Mouse (Mus musculus) neural tube, embryonic 14.5 days (tissue): ENCODE results near the gene Gpkow. TPM values are rescaled to one million over a fixed set of nuclear protein-coding genes. Genes with fewer than 3 reads are reported as not detected.
"Not testable (repeated sequence)": the region's sequence is repeated elsewhere in the genome, so short reads cannot be mapped to it uniquely, and the experiment has no call there.

Experiments
- ATAC-seq: fragments of 200-750 bp; cut with Nextera tagmentation; 2 replicates; pipeline ENCODE4 v1.8.0; 2017; ENCODE audit warnings: low read depth, mild to moderate bottlenecking, moderate TSS enrichment, moderate library complexity
- H3K27ac ChIP-seq: fragments of 300-500 bp; sonication (generic); 2 replicates; pipeline ENCODE4 v1.5.1; 2014; ENCODE audit warnings: low read depth, mild to moderate bottlenecking, control low read depth, low read length, moderate library complexity, mixed read lengths
- H3K27me3 ChIP-seq: fragments of 300-500 bp; sonication (generic); 2 replicates; pipeline ENCODE4 v1.6.1; 2014; ENCODE audit warnings: low read length; ENCODE audit not compliant: control insufficient read depth, insufficient read depth
- H3K36me3 ChIP-seq: fragments of 300-500 bp; sonication (generic); 2 replicates; pipeline ENCODE4 v1.6.1; 2014; ENCODE audit warnings: low read length, mixed read lengths; ENCODE audit not compliant: control insufficient read depth, insufficient read depth
- H3K4me1 ChIP-seq: fragments of 300-500 bp; sonication (generic); 2 replicates; pipeline ENCODE4 v1.6.1; 2014; ENCODE audit warnings: low read length; ENCODE audit not compliant: control insufficient read depth, insufficient read depth
- H3K4me2 ChIP-seq: fragments of 300-500 bp; sonication (generic); 2 replicates; pipeline ENCODE4 v1.6.1; 2014; ENCODE audit warnings: mild to moderate bottlenecking, low read depth, low read length, control low read depth
- H3K4me3 ChIP-seq: fragments of 300-500 bp; sonication (generic); 2 replicates; pipeline ENCODE4 v1.5.1; 2014; ENCODE audit warnings: low read depth, low read length, control low read depth, mixed read lengths
- H3K9ac ChIP-seq: fragments of 300-500 bp; sonication (generic); replicated peaks from 2 replicates; pipeline ENCODE4 v1.6.1; 2014; ENCODE audit warnings: low read depth, mild to moderate bottlenecking, control low read depth, low read length, mixed read lengths
- H3K9me3 ChIP-seq: fragments of 300-500 bp; sonication (generic); 2 replicates; pipeline ENCODE4 v1.6.1; 2016; ENCODE audit warnings: low read length; ENCODE audit not compliant: control insufficient read depth
- WGBS: fragments of 180-500 bp; shearing (Covaris S2); extraction: QIAGEN DNeasy Blood & Tissue Kit; methylation state at CpG from one replicate; pipeline ENCODE4 v1.1.7; 2014; 5-methylcytosine and 5-hydroxymethylcytosine counted together
- polyA plus RNA-seq: library from polyadenylated mRNA; unstranded; fragments of >200 nt; fragmentation: Nextera tagmentation; extraction: Ambion mirVana; gene quantifications from 2 replicates; pipeline ENCODE4 v1.2.1, GENCODE M21; 2014

The Gpkow gene
- polyA plus RNA-seq, 1 experiment from 2014 or later, result 50.0 TPM

DNA sequence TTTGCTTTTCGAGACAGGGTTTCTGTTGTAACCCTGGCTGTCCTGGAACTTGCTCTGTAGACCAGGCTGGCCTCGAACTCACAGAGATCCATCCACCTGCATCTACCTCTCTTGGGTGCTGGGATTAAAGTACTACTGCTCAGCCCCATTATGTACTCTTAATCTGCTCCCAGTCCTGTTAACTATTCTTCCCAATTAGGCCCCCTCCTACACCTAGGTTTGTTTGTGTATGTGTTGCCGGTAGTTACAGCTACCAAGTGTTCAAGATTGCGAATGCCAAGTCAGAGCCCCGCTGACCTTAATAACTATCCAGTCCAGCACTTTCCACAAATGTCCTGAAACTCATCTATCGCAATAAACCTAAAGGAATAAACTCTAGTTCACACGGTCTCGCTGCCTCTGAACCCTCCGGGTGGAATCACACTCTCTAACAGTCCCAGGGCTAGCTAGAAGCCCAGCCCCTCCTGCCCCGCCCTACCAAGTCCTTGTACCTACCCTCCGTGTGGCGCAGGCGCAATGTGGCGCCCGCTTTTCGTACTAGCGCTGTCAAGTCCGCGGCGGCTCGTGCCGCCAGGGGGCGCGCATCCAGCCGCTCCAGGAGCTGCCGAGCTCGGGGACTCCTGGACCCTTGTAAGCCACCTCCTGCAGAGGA is 17.4 kb upstream of the Gpkow start:
- Histone ChIP-seq H3K27ac (no peak overlapping the region), H3K9me3 (no peaks in the 10 kb centered on the region), H3K4me2 (peak overlapping the region; percentile 32), H3K36me3 (no peaks in the 10 kb centered on the region), H3K4me1 (no peaks in the 10 kb centered on the region), H3K27me3 (no peaks in the 10 kb centered on the region), H3K9ac (no peak overlapping the region), H3K4me3 (peak overlapping the region; percentile 7; the same call in 1 of the 2 replicates)
- 17% methylated on average over 27 of the region's 27 CpGs for WGBS
- ATAC-seq, result peak; percentile 94

DNA sequence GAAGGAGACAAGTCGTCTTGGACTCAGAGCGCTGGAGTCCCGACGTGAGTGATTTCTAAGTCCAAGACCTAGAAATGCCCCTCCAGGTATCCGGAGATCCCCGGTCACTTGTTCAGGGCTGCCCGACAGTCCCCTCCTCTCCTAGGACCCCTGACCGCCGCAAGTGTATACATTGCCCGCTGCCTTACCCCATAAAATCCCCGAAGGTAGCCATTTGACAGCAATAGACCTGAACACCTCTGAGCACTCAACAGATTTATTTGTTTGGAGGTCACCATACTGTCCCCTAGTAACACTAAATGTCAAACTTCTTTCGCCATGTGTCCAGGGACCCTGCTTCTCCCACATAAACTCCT is 16.9 kb upstream of the Gpkow start:
- no peaks in the 10 kb centered on the region for H3K9me3 ChIP-seq
- H3K27ac ChIP-seq, result no peak overlapping the region
- no peaks in the 10 kb centered on the region for H3K27me3 ChIP-seq
- peak; percentile 35; the same call in 1 of the 2 replicates for ATAC-seq
- H3K36me3 ChIP-seq, result no peaks in the 10 kb centered on the region
- peak overlapping the region; percentile 32 for H3K4me2 ChIP-seq
- H3K9ac ChIP-seq, result no peak overlapping the region
- whole genome bisulfite sequencing, result 17% methylated on average over 12 of the region's 12 CpGs
- H3K4me1 ChIP-seq, result no peaks in the 10 kb centered on the region
- no peak overlapping the region for H3K4me3 ChIP-seq

DNA sequence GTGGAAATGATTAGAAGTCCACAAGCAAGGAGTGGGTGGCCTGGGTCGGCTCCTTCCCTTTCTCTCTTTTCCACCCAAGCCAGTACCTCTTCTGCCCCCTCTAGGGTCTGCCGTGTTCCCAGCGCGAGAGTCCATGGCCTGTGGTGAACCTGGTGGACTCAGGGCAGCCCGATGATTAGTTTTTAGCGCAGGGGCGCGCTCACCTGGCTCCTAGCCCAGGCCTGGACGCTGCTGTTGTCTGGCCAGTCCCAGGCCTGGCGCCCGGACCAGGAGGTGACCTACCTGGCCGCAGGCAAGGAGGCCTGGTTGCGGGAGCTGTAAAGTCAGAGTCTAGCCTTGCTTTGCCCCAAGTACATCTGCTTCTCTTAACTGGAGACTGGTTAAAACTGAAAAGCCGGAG is 16.1 kb upstream of the Gpkow start, which contains the start of gene Magix:
Magix (minus strand) TSS at position 388 of the 400 bp plus-strand sequence.
- no peak within 1 kb of the TSS for H3K4me3 ChIP-seq
- WGBS, result 76% methylated on average over 13 of the region's 14 CpGs
- H3K27ac ChIP-seq, result no peak within 1 kb of the TSS
- H3K9ac ChIP-seq, result no peak within 1 kb of the TSS
- ATAC-seq, result no peak
- peak within 1 kb of the TSS; percentile 32 for H3K4me2 ChIP-seq
- H3K9me3 ChIP-seq, result no peaks in the 10 kb centered on the region
- no peaks in the 10 kb centered on the region for H3K4me1 ChIP-seq
- no peaks in the 10 kb centered on the region for H3K36me3 ChIP-seq
- H3K27me3 ChIP-seq, result no peaks in the 10 kb centered on the region

DNA sequence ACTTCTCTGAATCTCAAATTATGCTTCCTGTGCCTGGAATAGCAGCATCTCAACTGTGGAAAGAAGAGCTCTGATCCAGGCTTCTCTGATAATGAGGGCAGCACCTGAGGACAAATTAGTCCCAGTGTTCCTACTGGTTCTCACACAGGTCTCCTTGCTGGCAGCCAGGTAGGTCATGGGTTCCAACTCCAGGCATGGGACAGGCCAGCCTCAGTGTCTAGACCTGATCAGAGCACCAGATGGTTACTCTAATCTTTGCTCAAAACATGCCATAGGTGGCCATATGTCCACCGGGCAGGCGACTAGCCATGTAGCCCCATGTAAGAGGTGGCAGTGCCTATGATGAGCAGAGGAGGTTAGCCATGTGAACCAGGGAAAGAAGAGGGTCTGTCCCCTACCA is 8.6 kb upstream of the Gpkow start:
- Histone ChIP-seq H3K4me3 (no peak overlapping the region), H3K9ac (no peak overlapping the region), H3K36me3 (no peaks in the 10 kb centered on the region), H3K4me2 (no peak overlapping the region), H3K27ac (no peak overlapping the region), H3K4me1 (no peaks in the 10 kb centered on the region), H3K9me3 (no peaks in the 10 kb centered on the region), H3K27me3 (no peaks in the 10 kb centered on the region)
- WGBS, result 100% methylated on average over 2 of the region's 2 CpGs
- no peak for ATAC-seq

DNA sequence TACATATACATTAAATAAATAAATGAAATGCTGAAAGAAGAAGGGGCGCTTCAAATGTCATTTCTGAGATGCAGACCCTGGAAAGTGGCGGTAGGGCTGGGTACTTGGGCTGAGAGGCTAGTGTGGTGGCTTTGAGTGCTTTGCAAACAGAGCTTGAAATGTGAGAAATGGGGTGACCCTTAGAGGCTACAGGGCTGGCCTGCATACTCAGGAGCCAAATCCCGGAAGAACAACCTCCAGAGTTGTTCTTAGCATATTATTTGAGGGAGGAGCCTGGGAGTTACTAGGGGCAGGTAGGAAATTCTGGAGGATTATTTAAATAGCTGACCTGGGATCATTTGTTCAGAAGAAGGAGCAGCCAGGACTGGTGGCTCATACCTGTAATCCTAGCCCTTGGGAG is 6.4 kb upstream of the Gpkow start:
- no peaks in the 10 kb centered on the region for H3K27me3 ChIP-seq
- H3K4me1 ChIP-seq, result no peaks in the 10 kb centered on the region
- 66% methylated on average over 3 of the region's 3 CpGs for WGBS
- ATAC-seq, result no peak
- H3K4me3 ChIP-seq, result no peak overlapping the region
- H3K4me2 ChIP-seq, result no peak overlapping the region
- H3K9me3 ChIP-seq, result no peaks in the 10 kb centered on the region
- no peaks in the 10 kb centered on the region for H3K36me3 ChIP-seq
- H3K9ac ChIP-seq, result no peak overlapping the region
- H3K27ac ChIP-seq, result no peak overlapping the region

DNA sequence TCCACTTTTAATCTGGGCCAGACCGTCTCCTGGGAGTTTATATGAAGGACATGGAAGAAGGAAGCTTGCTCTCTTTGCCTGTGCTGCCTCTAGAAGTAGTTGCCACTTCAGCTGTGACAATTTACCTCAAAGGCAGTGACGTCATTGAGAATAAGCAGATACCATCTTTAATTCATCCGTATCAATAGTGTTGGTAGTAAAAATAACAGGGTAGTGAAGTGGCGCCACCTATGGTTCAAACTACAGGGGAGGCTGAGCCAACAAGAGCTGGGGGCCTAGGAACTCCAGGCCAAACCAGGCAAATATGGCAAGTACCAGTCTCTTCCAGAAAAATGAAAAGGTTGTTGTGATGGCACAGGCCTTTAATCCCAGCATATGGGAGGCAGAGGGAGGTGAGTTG is 4.1 kb upstream of the Gpkow start:
- no peaks in the 10 kb centered on the region for H3K27me3 ChIP-seq
- no peak overlapping the region for H3K4me2 ChIP-seq
- no peak overlapping the region for H3K9ac ChIP-seq
- no peak overlapping the region for H3K4me3 ChIP-seq
- no peak for ATAC-seq
- no peaks in the 10 kb centered on the region for H3K36me3 ChIP-seq
- H3K9me3 ChIP-seq, result no peaks in the 10 kb centered on the region
- 0 out of 2 replicates have a peak, but pooled peaks cover 2% of the 10 kb centered on the region for H3K4me1 ChIP-seq
- WGBS, result 33% methylated on average over 4 of the region's 4 CpGs
- H3K27ac ChIP-seq, result no peak overlapping the region

DNA sequence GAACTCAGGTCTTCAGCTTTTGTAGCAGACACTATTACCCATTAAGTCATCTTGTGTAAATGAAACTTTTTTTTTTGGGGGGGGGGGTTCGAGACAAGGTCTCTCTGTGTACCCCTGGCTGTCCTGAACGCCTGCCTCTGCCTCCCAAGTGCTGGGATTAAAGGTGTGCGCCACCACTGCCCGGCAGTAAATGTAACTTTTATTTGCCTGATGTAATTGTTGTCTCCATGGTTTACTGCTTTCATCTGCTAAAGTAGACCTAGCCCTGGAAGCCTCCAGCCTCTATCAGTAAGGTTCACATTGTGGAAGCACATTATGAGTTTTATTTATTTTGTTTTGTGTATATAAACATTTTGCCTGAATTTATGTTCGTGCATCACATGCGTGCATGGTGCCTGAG is 411 bp upstream of the Gpkow start:
- H3K4me1 ChIP-seq, result 0 out of 2 replicates have a peak, but pooled peaks cover 2% of the 10 kb centered on the region
- no peak overlapping the region for H3K4me3 ChIP-seq
- H3K27me3 ChIP-seq, result no peaks in the 10 kb centered on the region
- H3K27ac ChIP-seq, result no peak overlapping the region
- H3K9me3 ChIP-seq, result no peaks in the 10 kb centered on the region
- H3K36me3 ChIP-seq, result no peaks in the 10 kb centered on the region
- H3K9ac ChIP-seq, result no peak overlapping the region
- 32% methylated on average over 6 of the region's 6 CpGs for WGBS
- peak overlapping the region; percentile 29; the same call in 1 of the 2 replicates for H3K4me2 ChIP-seq
- ATAC-seq, result peak; percentile 44; the same call in 1 of the 2 replicates

DNA sequence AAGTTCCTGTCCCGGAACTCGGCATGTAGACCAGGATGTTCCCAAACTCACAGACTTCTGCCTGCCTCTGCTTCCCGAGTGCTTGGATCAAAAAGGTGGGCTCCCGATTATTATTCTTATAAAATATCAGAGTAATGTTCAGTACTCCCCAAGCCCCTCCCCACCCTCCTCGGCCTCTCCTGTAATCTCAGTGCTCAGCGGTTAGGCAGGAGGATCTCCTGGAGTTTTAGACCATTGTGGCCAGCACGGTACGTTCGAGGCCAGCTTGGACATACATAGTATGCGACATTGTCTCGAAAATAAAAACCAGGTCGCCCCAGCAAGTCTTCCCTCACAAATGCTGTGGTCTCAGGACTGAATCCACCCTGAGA is 16.8 kb downstream of the Gpkow start:
- not testable (repeated sequence) for H3K27me3 ChIP-seq, H3K4me1 ChIP-seq, H3K9ac ChIP-seq, H3K36me3 ChIP-seq, H3K27ac ChIP-seq, H3K9me3 ChIP-seq, ATAC-seq
- WGBS, result 25% methylated on average over 5 of the region's 12 CpGs
- Histone ChIP-seq H3K4me3 (peak overlapping the region; percentile 24), H3K4me2 (peak overlapping the region; percentile 42; the same call in 1 of the 2 replicates)

DNA sequence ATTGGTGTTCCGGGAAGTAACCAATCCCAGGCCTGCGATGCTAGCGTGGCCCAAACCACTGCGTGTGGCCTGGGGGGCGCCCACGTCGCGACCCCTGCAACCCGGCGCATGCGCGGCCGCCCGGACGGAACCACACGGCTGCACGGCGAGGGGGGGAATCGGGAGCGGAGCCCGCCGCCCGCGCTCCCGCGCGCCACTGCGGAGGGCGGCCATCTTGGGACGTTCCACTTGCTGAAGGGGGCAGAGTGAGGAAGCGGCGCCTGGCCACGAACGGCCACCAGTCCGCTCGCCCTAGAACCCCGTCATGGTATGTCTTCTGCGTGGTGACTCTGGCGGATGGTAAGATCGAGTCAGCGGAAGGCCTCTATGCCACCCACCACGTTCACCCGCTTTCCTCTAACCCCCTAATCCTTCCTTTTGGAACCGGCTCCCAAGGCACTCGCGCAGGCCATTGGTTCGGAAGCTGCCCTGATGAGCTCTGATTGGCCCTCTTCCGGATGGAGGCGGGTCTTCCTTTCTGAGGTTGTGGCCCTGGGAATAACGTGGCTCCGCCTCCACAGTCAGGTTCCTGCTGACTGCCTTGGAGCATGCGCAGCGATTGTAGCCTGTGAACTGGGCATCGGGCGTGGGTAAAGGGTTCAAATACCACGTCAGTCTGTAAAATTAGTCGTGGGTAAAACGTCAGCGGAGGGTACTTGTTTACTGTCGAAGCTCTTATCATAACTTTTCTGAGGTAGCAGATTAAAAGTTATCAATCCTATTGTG is 17.4 kb downstream of the Gpkow start, which contains the start of gene Wdr45:
Wdr45 (plus strand) TSS at position 199 of the 765 bp plus-strand sequence.
- not testable (repeated sequence) for H3K9ac ChIP-seq, H3K4me1 ChIP-seq, H3K27ac ChIP-seq, H3K36me3 ChIP-seq, H3K9me3 ChIP-seq, H3K27me3 ChIP-seq
- 14% methylated on average over 17 of the region's 60 CpGs for WGBS
- Histone ChIP-seq H3K4me2 (peak within 1 kb of the TSS; percentile 42; the same call in 1 of the 2 replicates), H3K4me3 (peak within 1 kb of the TSS; percentile 24)
- ATAC-seq, result peak; percentile 97
